Mouse (Mus musculus) MEL (cell line): ENCODE data around the gene Nup62. TPM values are rescaled to one million over a fixed set of nuclear protein-coding genes. Genes with fewer than 3 reads are reported as not detected.
A peak's percentile ranks its signal among the peaks of the same experiment; 100 is the strongest.

Experiments
- DNase-seq: peaks from one replicate; pipeline ENCODE4 v3.0.0; 2011; ENCODE audit warnings: low read depth, low spot score
- H3K27ac ChIP-seq: 2 replicates; pipeline ENCODE4 v1.5.1; 2012; ENCODE audit warnings: low read depth, mild to moderate bottlenecking, control low read depth, low read length, moderate library complexity; ENCODE audit not compliant: control insufficient read depth
- H3K27me3 ChIP-seq, 2 experiments: fragments of 150-350 bp in 1 of 2; sonication (generic) in 1 of 2; 2 replicates each; pipeline ENCODE4 v1.6.1; 2012; ENCODE audit warnings: low read length in 2 of 2, mild to moderate bottlenecking in 2 of 2, improper control_type of control experiment in 1 of 2, moderate library complexity in 1 of 2; ENCODE audit not compliant: insufficient read depth in 2 of 2, control insufficient read depth in 1 of 2
- H3K36me3 ChIP-seq, 2 experiments: 2 replicates each; pipeline ENCODE4 v1.6.1; 2012 to 2014; ENCODE audit warnings: low read length in 2 of 2, improper control_type of control experiment in 1 of 2, inconsistent platforms in 1 of 2, mild to moderate bottlenecking in 1 of 2; ENCODE audit not compliant: insufficient read depth in 2 of 2, control insufficient read depth in 1 of 2
- H3K4me1 ChIP-seq, 2 experiments: fragments of 150-350 bp in 1 of 2; sonication (generic) in 1 of 2; 2 replicates each; pipeline ENCODE4 v1.6.1; 2012; ENCODE audit warnings: low read length in 2 of 2, improper control_type of control experiment in 1 of 2, mild to moderate bottlenecking in 1 of 2; ENCODE audit not compliant: insufficient read depth in 2 of 2, control insufficient read depth in 1 of 2
- H3K4me3 ChIP-seq, 2 experiments: fragments of 150-350 bp in 1 of 2; sonication (generic) in 1 of 2; 2 replicates each; pipeline ENCODE4 v1.5.1; 2012; ENCODE audit warnings: low read depth in 2 of 2, low read length in 2 of 2, mild to moderate bottlenecking in 2 of 2, moderate library complexity in 2 of 2, control low read depth in 1 of 2, improper control_type of control experiment in 1 of 2; ENCODE audit not compliant: control insufficient read depth in 1 of 2, insufficient read depth in 1 of 2
- H3K79me2 ChIP-seq: 2 replicates; pipeline ENCODE4 v1.6.1; 2012; ENCODE audit warnings: mild to moderate bottlenecking, low read length, moderate library complexity; ENCODE audit not compliant: control insufficient read depth, poor library complexity, insufficient read depth
- H3K9ac ChIP-seq: 2 replicates; pipeline ENCODE4 v1.6.1; 2012; ENCODE audit warnings: low read depth, mild to moderate bottlenecking, control low read depth, low read length, moderate library complexity; ENCODE audit not compliant: control insufficient read depth, poor library complexity, severe bottlenecking
- H3K9me3 ChIP-seq: fragments of 150-350 bp; sonication (generic); replicated peaks from 2 replicates; pipeline ENCODE4 v1.6.1; 2012; ENCODE audit warnings: mild to moderate bottlenecking, low read length, improper control_type of control experiment, moderate library complexity; ENCODE audit not compliant: insufficient read depth
- BHLHE40 ChIP-seq: IDR thresholded peaks from 2 replicates; pipeline ENCODE4 v1.6.1; 2012; ENCODE audit warnings: low read depth, mild to moderate bottlenecking, inconsistent platforms, low read length, improper control_type of control experiment, borderline replicate concordance
- CHD2 ChIP-seq: IDR thresholded peaks from 2 replicates; pipeline ENCODE4 v1.6.1; 2011; ENCODE audit warnings: low read length, improper control_type of control experiment
- E2F4 ChIP-seq: IDR thresholded peaks from 2 replicates; pipeline ENCODE4 v1.6.1; 2011; ENCODE audit warnings: low read depth, low read length, improper control_type of control experiment, borderline replicate concordance
- ETS1 ChIP-seq: IDR thresholded peaks from 2 replicates; pipeline ENCODE4 v1.6.1; 2012; ENCODE audit warnings: low read depth, mild to moderate bottlenecking, inconsistent platforms, low read length, improper control_type of control experiment, moderate library complexity
- GABPA ChIP-seq: IDR thresholded peaks from 2 replicates; pipeline ENCODE4 v1.6.1; 2012; ENCODE audit warnings: low read depth, mild to moderate bottlenecking, inconsistent platforms, low read length, improper control_type of control experiment, moderate library complexity
- HCFC1 ChIP-seq: IDR thresholded peaks from 2 replicates; pipeline ENCODE4 v1.6.1; 2012; ENCODE audit warnings: low read depth, mild to moderate bottlenecking, inconsistent platforms, low read length, improper control_type of control experiment, moderate library complexity
- JUND ChIP-seq: IDR thresholded peaks from 2 replicates; pipeline ENCODE4 v1.6.1; 2011; ENCODE audit warnings: low read depth, mild to moderate bottlenecking, improper control_type of control experiment, low read length
- MAX ChIP-seq: IDR thresholded peaks from 2 replicates; pipeline ENCODE4 v1.6.1; 2011; ENCODE audit warnings: low read length, improper control_type of control experiment
- MAZ ChIP-seq: IDR thresholded peaks from 2 replicates; pipeline ENCODE4 v1.6.1; 2012; ENCODE audit warnings: low read depth, mild to moderate bottlenecking, inconsistent platforms, low read length, improper control_type of control experiment
- MXI1 ChIP-seq: IDR thresholded peaks from 2 replicates; pipeline ENCODE4 v1.6.1; 2011; ENCODE audit warnings: mild to moderate bottlenecking, low read depth, low read length, improper control_type of control experiment
- NRF1 ChIP-seq: IDR thresholded peaks from 2 replicates; pipeline ENCODE4 v1.6.1; 2014; ENCODE audit warnings: low read depth, mild to moderate bottlenecking, inconsistent platforms, low read length, improper control_type of control experiment, moderate library complexity; ENCODE audit not compliant: poor library complexity, insufficient read depth, severe bottlenecking
- POLR2AphosphoS2 ChIP-seq: IDR thresholded peaks from 2 replicates; pipeline ENCODE4 v1.6.1; 2011; ENCODE audit warnings: low read length, improper control_type of control experiment
- POLR2AphosphoS5 ChIP-seq: IDR thresholded peaks from 2 replicates; pipeline ENCODE4 v1.6.1; 2012; ENCODE audit warnings: low read depth, borderline replicate concordance, mild to moderate bottlenecking, inconsistent platforms, low read length, moderate library complexity, mixed read lengths
- SMC3 ChIP-seq: IDR thresholded peaks from 2 replicates; pipeline ENCODE4 v1.6.1; 2011; ENCODE audit warnings: low read depth, low read length, improper control_type of control experiment
- TAL1 ChIP-seq: IDR thresholded peaks from 2 replicates; pipeline ENCODE4 v1.6.1; 2012; ENCODE audit warnings: mild to moderate bottlenecking, inconsistent platforms, low read length, moderate library complexity, mixed read lengths
- TCF12 ChIP-seq: IDR thresholded peaks from 2 replicates; pipeline ENCODE4 v1.6.1; 2014; ENCODE audit warnings: low read depth, mild to moderate bottlenecking, inconsistent platforms, low read length, improper control_type of control experiment, moderate library complexity
- USF1 ChIP-seq: IDR thresholded peaks from 2 replicates; pipeline ENCODE4 v1.6.1; 2014; ENCODE audit warnings: low read depth, mild to moderate bottlenecking, inconsistent platforms, low read length, improper control_type of control experiment, moderate library complexity
- USF2 ChIP-seq, 2 experiments: IDR thresholded peaks; 2 replicates each; pipeline ENCODE4 v1.6.1; 2011 to 2012; ENCODE audit warnings: improper control_type of control experiment in 2 of 2, low read length in 2 of 2, borderline replicate concordance in 1 of 2, inconsistent platforms in 1 of 2, low read depth in 1 of 2, mild to moderate bottlenecking in 1 of 2; ENCODE audit not compliant: insufficient read depth in 1 of 2
- ZKSCAN1 ChIP-seq: IDR thresholded peaks from 2 replicates; pipeline ENCODE4 v1.6.1; 2012; ENCODE audit warnings: low read depth, mild to moderate bottlenecking, inconsistent platforms, low read length, improper control_type of control experiment, moderate library complexity
- ZNF384 ChIP-seq: IDR thresholded peaks from 2 replicates; pipeline ENCODE4 v1.6.1; 2012; ENCODE audit warnings: low read depth, mild to moderate bottlenecking, inconsistent platforms, low read length, improper control_type of control experiment
- polyA plus RNA-seq, 2 experiments: library from polyadenylated mRNA; stranded (reverse) in 1 of 2; unstranded in 1 of 2; fragments of >175 nt in 1 of 2; fragments of >200 nt in 1 of 2; gene quantifications; 2 replicates each; pipeline versions ENCODE4 v1.2.1 to v1.2.4; 2012; ENCODE audit warnings: low replicate concordance in 2 of 2, low read depth in 1 of 2; ENCODE audit not compliant: insufficient read length in 2 of 2, insufficient read depth in 1 of 2, missing spikeins in 1 of 2
- total RNA-seq: library from RNA; depleted of rRNA; stranded (reverse); fragments of 300-350 nt; gene quantifications from 2 replicates; pipeline ENCODE4 v1.2.3, GENCODE M21; 2012

Gene Nup62
- total and polyA plus RNA-seq, 3 experiments, result 136 to 235 TPM; not detected in 1

- peak; percentile 70 for TF ChIP-seq MAX
- TF ChIP-seq ETS1, result peak; percentile 31
- TF ChIP-seq USF1, result no peak; the same call in 1 of the 2 replicates
- TF ChIP-seq MXI1, result peak; percentile 73
- no peak for TF ChIP-seq TAL1
- TF ChIP-seq, all 39 proteins: peak for 20
Observed at GRCm38 (mm10) chr7:44869697-44870528, 54.0 kb downstream of the Nup62 start, which contains the start of gene Ptov1 (continued).

DNA sequence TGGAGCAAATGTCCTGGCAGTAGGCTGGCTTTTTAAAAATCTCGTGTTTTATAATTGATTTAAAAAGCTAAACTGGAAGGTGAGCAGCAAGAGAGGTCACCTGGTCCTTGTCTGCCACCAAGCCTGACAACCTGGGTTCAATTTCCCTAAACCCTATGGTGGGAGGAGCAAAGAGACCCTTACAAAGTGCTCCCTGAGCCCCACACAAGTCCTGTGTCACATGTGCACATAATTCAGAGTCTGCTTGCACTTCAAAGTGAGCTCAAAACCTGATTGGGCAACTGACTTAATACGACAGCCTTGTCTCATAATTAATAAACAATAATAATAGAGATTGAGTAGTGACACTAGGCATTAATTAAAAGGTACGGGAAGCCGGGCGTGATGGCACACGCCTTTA lies 54.7 kb downstream of the Nup62 start:
- Histone ChIP-seq H3K9ac (peak overlapping the region; percentile 53), H3K27me3 (no peaks in the 10 kb centered on the region), H3K27ac (no peak overlapping the region), H3K4me3 (peak overlapping the region in 1 of 2 experiments; percentile 71; a peak in 2 of 4 replicates), H3K36me3 (no peaks in the 10 kb centered on the region), H3K79me2 (peaks cover 9% of the 10 kb centered on the region), H3K9me3 (no peaks in the 10 kb centered on the region), H3K4me1 (peaks cover 3 to 4% of the 10 kb centered on the region in 2 experiments; a peak in 3 of 4 replicates)
- DNase-seq, result no peak
- no peak for TF ChIP-seq USF1
- no peak for TF ChIP-seq JUND
- no peak for TF ChIP-seq ZKSCAN1
- TF ChIP-seq NRF1, result no peak
- TF ChIP-seq E2F4, result no peak
- TF ChIP-seq TAL1, result no peak
- no peak for TF ChIP-seq POLR2AphosphoS2
- no peak for TF ChIP-seq BHLHE40
- no peak for TF ChIP-seq POLR2AphosphoS5
- no peak for TF ChIP-seq MAZ
- no peak for TF ChIP-seq CHD2
- no peak for TF ChIP-seq SMC3
- no peak for TF ChIP-seq HCFC1

- Histone ChIP-seq H3K9ac (no peak overlapping the region), H3K36me3 (no peaks in the 10 kb centered on the region), H3K4me3 (no peak overlapping the region), H3K27ac (no peak overlapping the region), H3K4me1 (peaks cover 3 to 4% of the 10 kb centered on the region in 2 experiments; a peak in 3 of 4 replicates), H3K27me3 (no peaks in the 10 kb centered on the region), H3K9me3 (no peaks in the 10 kb centered on the region), H3K79me2 (peaks cover 9% of the 10 kb centered on the region)
- DNase-seq, result no peak
- TF ChIP-seq POLR2AphosphoS5 (no peak), TCF12 (no peak), GABPA (no peak), USF2 (IDR thresholded peaks at IDR 0.05; ENCODE audit: borderline replicate concordance in 1 of 2, insufficient read depth in 1 of 2, low read depth in 1 of 2, low read length in 2 of 2) (no peak), ZKSCAN1 (no peak), E2F4 (no peak), SMC3 (no peak), TAL1 (no peak), ZNF384 (no peak), NRF1 (no peak)
Observed at GRCm38 (mm10) chr7:44871181-44871580, 55.3 kb downstream of the Nup62 start.
